Mouse (Mus musculus) midbrain, embryonic 14.5 days (tissue): ENCODE measurements around the gene Bud23. TPM values are rescaled to one million over a fixed set of nuclear protein-coding genes. Genes with fewer than 3 reads are reported as not detected.
"Not testable (repeated sequence)": the region's sequence is repeated elsewhere in the genome, so short reads cannot be mapped to it uniquely, and the experiment has no call there.

Source experiments
- ATAC-seq: fragments of 200-750 bp; cut with Nextera tagmentation; 2 replicates; pipeline ENCODE4 v1.8.0; 2017; ENCODE audit warnings: moderate number of reproducible peaks, moderate library complexity; ENCODE audit not compliant: low FRiP score, low TSS enrichment
- DNase-seq: peaks from one replicate; pipeline ENCODE4 v3.0.0-alpha.2; 2015
- H3K27ac ChIP-seq: fragments of 300-500 bp; sonication (generic); replicated peaks from 2 replicates; pipeline ENCODE4 v1.5.1; 2014; ENCODE audit warnings: mild to moderate bottlenecking, low read depth, low read length, moderate library complexity
- H3K27me3 ChIP-seq: fragments of 300-500 bp; sonication (generic); 2 replicates; pipeline ENCODE4 v1.6.1; 2014; ENCODE audit warnings: low read length, control low read depth, mixed read lengths; ENCODE audit not compliant: control insufficient read depth, insufficient read depth
- H3K36me3 ChIP-seq: fragments of 300-500 bp; sonication (generic); 2 replicates; pipeline ENCODE4 v1.6.1; 2014; ENCODE audit warnings: low read length, control low read depth; ENCODE audit not compliant: control insufficient read depth, insufficient read depth
- H3K4me1 ChIP-seq: fragments of 300-500 bp; sonication (generic); 2 replicates; pipeline ENCODE4 v1.6.1; 2014; ENCODE audit warnings: mild to moderate bottlenecking, antibody characterized with exemption, low read length, control low read depth; ENCODE audit not compliant: control insufficient read depth, insufficient read depth
- H3K4me2 ChIP-seq: fragments of 300-500 bp; sonication (generic); 2 replicates; pipeline ENCODE4 v1.6.1; 2014; ENCODE audit warnings: mild to moderate bottlenecking, low read length, moderate library complexity
- H3K4me3 ChIP-seq: fragments of 300-500 bp; sonication (generic); replicated peaks from 2 replicates; pipeline ENCODE4 v1.5.1; 2014; ENCODE audit warnings: low read depth, low read length
- H3K9ac ChIP-seq: fragments of 300-500 bp; sonication (generic); replicated peaks from 2 replicates; pipeline ENCODE4 v1.6.1; 2014; ENCODE audit warnings: mild to moderate bottlenecking, low read length, moderate library complexity
- H3K9me3 ChIP-seq: fragments of 300-500 bp; sonication (generic); 2 replicates; pipeline ENCODE4 v1.6.1; 2016; ENCODE audit warnings: low read length, control low read depth, mixed read lengths; ENCODE audit not compliant: control insufficient read depth
- WGBS: fragments of 180-500 bp; shearing (Covaris S2); extraction: QIAGEN DNeasy Blood & Tissue Kit; methylation state at CpG from one replicate; pipeline ENCODE4 v1.1.7; 2014; 5-methylcytosine and 5-hydroxymethylcytosine counted together
- polyA plus RNA-seq: library from polyadenylated mRNA; unstranded; fragments of >200 nt; fragmentation: Nextera tagmentation; extraction: Ambion mirVana; gene quantifications from 2 replicates; pipeline ENCODE4 v1.2.1, GENCODE M21; 2014

Bud23 gene
- 63.8 and 71.7 TPM in 2 replicates for polyA plus RNA-seq

- DNase-seq, H3K9me3 ChIP-seq, H3K27me3 ChIP-seq, ATAC-seq: not testable (repeated sequence)
- peak within 1 kb of the TSS; percentile 74 for H3K27ac ChIP-seq
- peaks cover 13% of the 10 kb centered on the region for H3K4me1 ChIP-seq
- H3K36me3 ChIP-seq = peaks cover 23% of the 10 kb centered on the region
- H3K4me2 ChIP-seq = peak within 1 kb of the TSS; percentile 90
- peak within 1 kb of the TSS; percentile 88 for H3K4me3 ChIP-seq
- WGBS = 79% methylated on average over 9 of the region's 9 CpGs
- H3K9ac ChIP-seq = peak within 1 kb of the TSS; percentile 81
Measured at GRCm38 (mm10) chr5:135064909-135065446, at the start of gene Bud23. TSS of gene Bud23 (minus strand) at chr5:135064959.

- no peak overlapping the region for H3K9ac ChIP-seq
- H3K27me3 ChIP-seq = peaks cover 7% of the 10 kb centered on the region; the same call in 1 of the 2 replicates
- no peaks in the 10 kb centered on the region for H3K4me1 ChIP-seq
- no peak overlapping the region for H3K4me2 ChIP-seq
- H3K4me3 ChIP-seq = no peak overlapping the region
- no peak for DNase-seq
- ATAC-seq = no peak
- WGBS = 89% methylated on average over 12 of the region's 12 CpGs
- H3K9me3 ChIP-seq = no peaks in the 10 kb centered on the region
- no peaks in the 10 kb centered on the region for H3K36me3 ChIP-seq
- H3K27ac ChIP-seq = no peak overlapping the region
Measured at GRCm38 (mm10) chr5:135113782-135114181, 49.0 kb upstream of the Bud23 start.

- no peak for ATAC-seq
- Histone ChIP-seq H3K4me1 (no peaks in the 10 kb centered on the region), H3K4me3 (no peak overlapping the region), H3K36me3 (no peaks in the 10 kb centered on the region), H3K27ac (no peak overlapping the region), H3K9me3 (no peaks in the 10 kb centered on the region), H3K9ac (no peak overlapping the region), H3K4me2 (no peak overlapping the region), H3K27me3 (peaks cover 37% of the 10 kb centered on the region)
- 57% methylated on average over 6 of the region's 6 CpGs for WGBS
- DNase-seq = no peak
Measured at GRCm38 (mm10) chr5:135109976-135110375, 45.2 kb upstream of the Bud23 start.

- H3K9ac ChIP-seq = no peak overlapping the region
- H3K4me2 ChIP-seq = no peak overlapping the region
- H3K4me3 ChIP-seq = no peak overlapping the region
- peaks cover 37% of the 10 kb centered on the region for H3K27me3 ChIP-seq
- H3K9me3 ChIP-seq = no peaks in the 10 kb centered on the region
- DNase-seq = no peak
- WGBS = 97% methylated on average over 3 of the region's 3 CpGs
- no peak for ATAC-seq
- no peaks in the 10 kb centered on the region for H3K36me3 ChIP-seq
- no peaks in the 10 kb centered on the region for H3K4me1 ChIP-seq
- no peak overlapping the region for H3K27ac ChIP-seq
Measured at GRCm38 (mm10) chr5:135109426-135109825, 44.7 kb upstream of the Bud23 start.

DNA sequence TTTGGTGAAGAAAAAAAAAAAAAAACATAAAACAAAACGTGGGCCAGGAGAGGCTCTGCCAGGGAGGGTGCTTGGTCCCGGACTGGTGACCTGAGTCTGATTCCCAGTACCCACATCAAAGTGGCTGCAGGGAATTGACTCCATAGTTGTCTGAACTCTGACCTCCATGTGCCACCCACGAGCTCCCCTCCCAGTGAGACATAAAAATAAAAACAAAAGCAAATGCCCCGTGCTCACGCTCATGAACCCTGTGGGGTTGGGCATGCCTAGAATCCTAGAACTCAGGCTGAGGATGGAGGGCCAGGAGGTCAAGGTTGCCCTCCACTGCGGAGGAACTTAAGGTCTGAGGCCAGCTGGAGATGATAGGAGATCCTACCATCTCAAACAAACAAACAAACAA is 44.3 kb upstream of the Bud23 start:
- Histone ChIP-seq H3K9ac (no peak overlapping the region), H3K36me3 (no peaks in the 10 kb centered on the region), H3K4me1 (no peaks in the 10 kb centered on the region), H3K27me3 (peaks cover 37% of the 10 kb centered on the region), H3K9me3 (no peaks in the 10 kb centered on the region), H3K27ac (no peak overlapping the region), H3K4me2 (no peak overlapping the region), H3K4me3 (no peak overlapping the region)
- DNase-seq (no peak), ATAC-seq (no peak)
- 60% methylated on average over 6 of the region's 6 CpGs for WGBS

DNA sequence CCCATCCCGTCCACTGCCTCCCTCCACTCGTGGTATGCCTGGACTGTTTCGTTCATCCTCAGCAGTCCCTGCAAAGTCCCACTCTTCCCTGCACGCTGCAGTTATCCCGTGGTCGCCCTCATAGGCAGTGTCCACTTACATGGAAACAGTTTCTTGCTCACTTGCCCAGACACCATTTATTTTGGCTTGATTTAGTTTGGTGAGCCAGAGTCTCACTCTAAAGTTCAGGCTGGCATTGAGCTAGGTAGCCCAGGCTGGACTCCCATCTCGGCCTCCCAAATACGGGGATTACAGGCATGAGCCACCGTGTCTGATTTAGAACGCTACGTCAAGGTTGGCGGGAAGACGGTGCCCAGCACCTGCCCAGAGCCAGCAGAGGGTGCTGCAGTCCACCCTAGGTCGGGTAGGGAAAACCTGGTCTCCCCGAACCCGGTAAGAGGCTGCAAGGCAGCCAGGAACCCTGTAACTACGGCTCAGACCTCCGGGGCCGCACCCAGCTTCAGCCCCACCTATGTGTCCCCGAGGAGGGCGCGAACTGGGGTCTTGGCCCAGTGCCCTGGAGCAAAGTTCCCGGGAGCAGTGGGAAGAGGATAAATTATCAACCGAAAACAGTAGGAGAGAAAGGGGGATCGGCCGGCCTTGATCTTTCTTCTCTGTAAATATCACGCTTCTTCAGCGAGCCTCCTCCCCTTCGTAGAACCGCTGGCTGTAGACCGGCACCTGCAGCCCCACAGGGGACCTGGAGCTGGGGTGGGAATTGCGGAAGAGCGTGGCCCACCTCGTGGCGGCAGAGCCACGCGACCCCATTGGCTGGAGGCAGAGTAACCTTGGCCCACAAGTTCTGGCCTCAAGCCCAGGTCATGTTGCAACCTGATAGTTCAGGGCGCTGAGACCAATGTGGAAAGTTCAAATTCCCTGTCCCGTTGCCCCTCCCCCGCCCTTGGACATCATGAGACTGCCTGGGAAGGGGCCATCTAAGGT is 43.1 kb upstream of the Bud23 start:
- Histone ChIP-seq H3K4me2 (peak overlapping the region; percentile 86), H3K27ac (no peak overlapping the region), H3K9me3 (no peaks in the 10 kb centered on the region), H3K4me1 (no peaks in the 10 kb centered on the region), H3K27me3 (peaks cover 37% of the 10 kb centered on the region), H3K9ac (no peak overlapping the region), H3K4me3 (peak overlapping the region; percentile 47; the same call in 1 of the 2 replicates), H3K36me3 (no peaks in the 10 kb centered on the region)
- WGBS = 7% methylated on average over 40 of the region's 40 CpGs
- ATAC-seq (no peak; the same call in 1 of the 2 replicates), DNase-seq (peak; percentile 68)

DNA sequence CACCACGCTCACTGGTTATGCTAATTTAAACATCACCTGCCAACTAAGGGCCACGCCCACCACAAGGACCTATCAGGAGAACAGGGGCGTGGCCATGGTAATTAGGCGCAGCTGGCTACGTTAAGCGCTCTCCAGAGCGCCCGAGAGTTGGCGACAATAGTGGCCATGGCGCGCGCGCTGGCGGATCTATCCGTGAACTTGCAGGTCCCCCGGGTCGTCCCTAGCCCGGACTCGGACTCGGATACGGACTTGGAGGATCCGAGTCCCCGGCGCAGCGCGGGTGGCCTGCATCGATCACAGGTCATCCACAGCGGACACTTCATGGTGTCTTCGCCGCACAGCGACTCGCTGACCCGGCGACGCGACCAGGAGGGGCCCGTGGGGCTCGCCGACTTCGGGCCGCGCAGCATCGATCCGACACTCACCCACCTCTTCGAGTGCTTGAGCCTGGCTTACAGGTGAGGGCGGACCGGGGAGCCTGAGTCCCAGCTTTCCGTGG is 42.0 kb upstream of the Bud23 start:
- whole genome bisulfite sequencing = under 1% methylated on average over 48 of the region's 48 CpGs
- no peaks in the 10 kb centered on the region for H3K9me3 ChIP-seq

GRCm38 (mm10) chr5:135103999-135104660 is 39.4 kb upstream of the Bud23 start:
- no peak for ATAC-seq
- Histone ChIP-seq H3K9me3 (no peaks in the 10 kb centered on the region), H3K36me3 (no peaks in the 10 kb centered on the region), H3K4me3 (no peak overlapping the region), H3K27ac (no peak overlapping the region), H3K4me2 (no peak overlapping the region), H3K27me3 (peaks cover 33% of the 10 kb centered on the region), H3K9ac (no peak overlapping the region), H3K4me1 (no peaks in the 10 kb centered on the region)
- 69% methylated on average over 11 of the region's 11 CpGs for WGBS
- peak; percentile 26 for DNase-seq

More for the DNA sequence above, 42.0 kb upstream of the Bud23 start:
- Histone ChIP-seq H3K4me1 (no peaks in the 10 kb centered on the region), H3K4me3 (peak overlapping the region; percentile 47), H3K9ac (peak overlapping the region; percentile 45; the same call in 1 of the 2 replicates), H3K27me3 (peaks cover 37% of the 10 kb centered on the region), H3K36me3 (no peaks in the 10 kb centered on the region), H3K4me2 (peak overlapping the region; percentile 86), H3K27ac (no peak overlapping the region)
- ATAC-seq (peak; percentile 79; the same call in 1 of the 2 replicates), DNase-seq (peak; percentile 93)
